Mouse (Mus musculus): ENCODE data around the gene Nckap5l.

- TF ChIP-seq CTCF (IDR thresholded peaks at IDR 0.05; ENCODE audit: low read depth) (no peak), EP300 (IDR thresholded peaks at IDR 0.05; ENCODE audit: low read depth) (no peak)
These were observed 40.6 kb downstream of the Nckap5l start for GRCm38 (mm10) chr15:99416957-99417356.
